Mouse (Mus musculus) limb, embryonic 15.5 days (tissue): ENCODE results near the gene Trim56. TPM values are rescaled to one million over a fixed set of nuclear protein-coding genes. Genes with fewer than 3 reads are reported as not detected.

ENCODE experiments used
- ATAC-seq: fragments of 200-750 bp; cut with Nextera tagmentation; 2 replicates; pipeline ENCODE4 v1.8.0; 2017; ENCODE audit warnings: low read depth, moderate TSS enrichment; ENCODE audit not compliant: insufficient number of reproducible peaks, low FRiP score, low TSS enrichment
- H3K27ac ChIP-seq: fragments of 300-500 bp; sonication (generic); 2 replicates; pipeline ENCODE4 v1.5.1; 2015; ENCODE audit warnings: moderate library complexity, mild to moderate bottlenecking, inconsistent platforms
- H3K27me3 ChIP-seq: fragments of 300-500 bp; sonication (generic); 2 replicates; pipeline ENCODE4 v1.6.1; 2015; ENCODE audit warnings: inconsistent platforms
- H3K36me3 ChIP-seq: fragments of 300-500 bp; sonication (generic); 2 replicates; pipeline ENCODE4 v1.6.1; 2015; ENCODE audit warnings: inconsistent platforms
- H3K4me1 ChIP-seq: fragments of 300-500 bp; sonication (generic); 2 replicates; pipeline ENCODE4 v1.6.1; 2015; ENCODE audit warnings: inconsistent platforms
- H3K4me2 ChIP-seq: fragments of 300-500 bp; sonication (generic); 2 replicates; pipeline ENCODE4 v1.6.1; 2015; ENCODE audit warnings: mild to moderate bottlenecking, inconsistent platforms
- H3K4me3 ChIP-seq: fragments of 300-500 bp; sonication (generic); 2 replicates; pipeline ENCODE4 v1.5.1; 2015; ENCODE audit warnings: mild to moderate bottlenecking, inconsistent platforms
- H3K9ac ChIP-seq: fragments of 300-500 bp; sonication (generic); 2 replicates; pipeline ENCODE4 v1.6.1; 2015; ENCODE audit warnings: inconsistent platforms
- H3K9me3 ChIP-seq: fragments of 300-500 bp; sonication (generic); 2 replicates; pipeline ENCODE4 v1.6.1; 2016; ENCODE audit warnings: inconsistent platforms
- WGBS: fragments of 180-500 bp; shearing (Covaris S2); methylation state at CpG from one replicate; pipeline ENCODE4 v1.1.7; 2015; 5-methylcytosine and 5-hydroxymethylcytosine counted together
- polyA plus RNA-seq: library from polyadenylated mRNA; unstranded; fragments of >200 nt; fragmentation: Nextera tagmentation; extraction: Ambion mirVana; gene quantifications from 2 replicates; pipeline ENCODE4 v1.2.1, GENCODE M21; 2015

Trim56 gene
- polyA plus RNA-seq, 1 experiment from 2014 or later: 7.6 TPM

DNA sequence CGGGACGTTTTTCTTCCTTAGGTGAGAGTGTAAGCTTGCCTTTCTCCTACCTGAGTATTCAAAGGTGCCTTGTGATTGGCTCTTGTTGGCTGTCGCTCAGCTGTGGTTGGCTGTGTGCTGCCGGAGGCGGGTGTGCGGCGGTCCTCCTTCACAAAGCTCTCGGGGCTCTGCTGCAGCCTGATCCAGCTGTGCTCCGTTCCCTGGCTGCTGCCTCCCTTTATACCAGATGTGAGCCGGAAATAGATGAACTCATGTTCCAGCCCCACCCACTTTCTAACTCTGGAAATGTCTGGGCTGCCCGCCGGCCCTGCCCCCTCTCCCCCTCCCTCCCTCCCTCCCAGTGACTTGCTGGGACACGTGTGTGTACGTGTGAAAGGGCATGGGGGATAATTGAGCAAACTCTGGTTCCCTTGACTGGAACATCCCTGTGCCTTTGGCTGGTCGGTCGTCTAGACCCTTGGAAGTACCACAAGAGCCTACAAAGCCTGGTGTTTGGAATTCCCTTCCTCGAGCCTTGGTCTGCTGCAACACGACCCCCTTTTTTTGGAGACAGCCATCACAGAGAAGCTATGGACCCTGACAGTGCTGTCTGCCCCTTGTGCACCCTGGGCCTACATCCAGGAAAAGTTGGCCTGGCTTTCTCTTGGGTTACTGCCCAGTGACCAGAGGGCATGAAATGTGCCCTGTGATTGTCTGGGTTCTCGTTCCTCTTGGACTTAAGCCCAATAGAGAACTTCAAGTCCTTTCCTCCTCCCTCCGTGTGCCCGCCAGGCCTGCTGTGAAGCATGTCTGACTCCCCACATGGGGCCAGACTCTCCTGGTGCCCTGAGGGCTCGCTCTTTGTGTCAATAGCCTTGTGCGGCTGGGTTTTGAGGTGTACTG, 43.7 kb downstream of the Trim56 start, which contains the start of gene Serpine1:
Gene Serpine1 (minus strand): TSS at position 190 of the 882 bp plus-strand sequence.
- WGBS: 11% methylated on average over 23 of the region's 23 CpGs
- ATAC-seq: peak; percentile 88
- Histone ChIP-seq H3K4me2 (peak within 1 kb of the TSS; percentile 52), H3K9me3 (no peaks in the 10 kb centered on the region), H3K4me1 (peaks cover 17% of the 10 kb centered on the region), H3K36me3 (no peaks in the 10 kb centered on the region), H3K9ac (no peak within 1 kb of the TSS), H3K4me3 (peak within 1 kb of the TSS; percentile 30), H3K27me3 (no peaks in the 10 kb centered on the region), H3K27ac (peak within 1 kb of the TSS; percentile 82)

DNA sequence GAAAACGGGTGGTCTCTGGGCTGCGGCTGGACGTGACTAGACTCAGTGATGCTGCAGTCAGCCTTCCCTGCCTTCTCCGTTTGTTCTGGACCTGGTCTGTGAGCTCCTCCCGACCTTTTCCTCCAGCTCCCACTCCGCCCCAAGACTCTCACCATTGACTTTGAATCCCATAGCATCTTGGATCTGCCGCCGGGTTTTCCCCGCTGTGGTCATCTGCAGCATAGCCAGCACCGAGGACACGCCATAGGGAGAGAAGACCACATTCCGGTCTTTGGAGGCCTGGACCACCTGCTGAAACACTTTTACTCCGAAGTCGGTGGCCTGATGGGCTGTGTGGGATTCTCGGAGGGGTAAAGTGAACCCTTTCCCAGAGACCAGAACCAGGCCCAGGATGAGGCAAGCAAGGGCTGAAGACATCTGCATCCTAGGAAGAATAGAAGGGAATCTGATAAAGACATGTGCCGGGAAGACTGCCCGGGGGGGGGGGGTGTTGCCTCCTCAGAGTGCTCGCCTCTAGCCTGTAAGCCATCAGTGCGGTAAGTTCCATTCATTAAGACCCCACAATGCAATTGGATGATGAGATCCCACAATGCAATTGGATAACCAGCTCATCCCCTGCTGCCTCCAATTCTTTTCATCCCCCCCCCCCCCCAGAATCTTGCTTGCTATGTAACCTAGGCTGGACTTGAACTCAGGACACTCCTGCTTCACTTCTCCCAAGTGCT, 45.0 kb downstream of the Trim56 start:
- 87% methylated on average over 19 of the region's 19 CpGs for WGBS
- no peak overlapping the region for H3K9ac ChIP-seq
- H3K36me3 ChIP-seq: no peaks in the 10 kb centered on the region
- no peak overlapping the region for H3K4me3 ChIP-seq
- no peak for ATAC-seq
- no peak overlapping the region for H3K27ac ChIP-seq
- peaks cover 17% of the 10 kb centered on the region for H3K4me1 ChIP-seq
- no peaks in the 10 kb centered on the region for H3K9me3 ChIP-seq
- no peaks in the 10 kb centered on the region for H3K27me3 ChIP-seq
- no peak overlapping the region for H3K4me2 ChIP-seq

DNA sequence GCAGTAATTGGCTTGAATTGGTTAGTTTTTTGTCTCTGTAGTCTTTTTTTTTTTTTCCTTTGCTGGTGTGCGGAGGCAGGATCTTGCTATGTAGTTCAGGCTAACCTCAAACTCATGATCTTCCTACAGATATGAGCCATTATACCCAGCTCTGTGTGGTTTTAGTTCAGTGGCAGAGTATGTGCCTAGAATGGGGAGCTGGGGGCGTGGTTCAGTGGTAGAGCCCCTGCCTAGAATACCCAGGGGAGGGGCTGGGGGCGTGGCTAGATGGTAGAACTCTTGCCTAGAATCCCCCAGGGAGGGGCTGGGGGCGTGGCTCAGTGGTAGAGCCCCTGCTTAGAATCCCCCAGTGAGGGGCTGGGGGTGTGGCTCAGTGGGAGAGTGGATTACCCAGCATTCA, 47.3 kb downstream of the Trim56 start:
- H3K4me2 ChIP-seq: no peak overlapping the region
- H3K27me3 ChIP-seq: no peaks in the 10 kb centered on the region
- no peak overlapping the region for H3K27ac ChIP-seq
- ATAC-seq: no peak
- WGBS: 77% methylated on average over 4 of the region's 4 CpGs
- H3K9ac ChIP-seq: no peak overlapping the region
- no peaks in the 10 kb centered on the region for H3K9me3 ChIP-seq
- no peaks in the 10 kb centered on the region for H3K36me3 ChIP-seq
- H3K4me3 ChIP-seq: no peak overlapping the region
- peaks cover 12% of the 10 kb centered on the region for H3K4me1 ChIP-seq

DNA sequence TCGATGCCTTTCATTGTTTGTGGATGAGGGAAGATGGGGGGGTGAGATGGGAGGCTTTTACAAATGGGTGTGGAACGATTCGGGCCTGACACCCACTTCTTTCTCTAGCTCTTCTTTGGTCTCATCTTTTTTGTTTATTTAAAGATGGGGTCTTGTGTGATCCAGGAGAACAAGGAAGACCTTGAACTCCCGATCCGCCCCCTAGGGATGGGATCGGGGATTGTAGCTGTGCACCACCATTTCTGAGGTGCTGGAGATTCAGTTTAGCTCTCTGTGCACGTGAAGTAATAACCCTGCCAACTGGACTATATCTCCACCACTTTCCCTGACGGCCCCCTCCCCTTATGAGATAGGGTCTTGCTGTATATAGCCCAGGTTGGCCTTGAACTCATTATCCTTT, 50.1 kb downstream of the Trim56 start:
- H3K4me2 ChIP-seq: no peak overlapping the region
- H3K9me3 ChIP-seq: no peaks in the 10 kb centered on the region
- no peaks in the 10 kb centered on the region for H3K27me3 ChIP-seq
- 72% methylated on average over 8 of the region's 8 CpGs for WGBS
- no peaks in the 10 kb centered on the region for H3K4me1 ChIP-seq
- ATAC-seq: no peak
- no peak overlapping the region for H3K9ac ChIP-seq
- no peak overlapping the region for H3K4me3 ChIP-seq
- no peak overlapping the region for H3K27ac ChIP-seq
- no peaks in the 10 kb centered on the region for H3K36me3 ChIP-seq

DNA sequence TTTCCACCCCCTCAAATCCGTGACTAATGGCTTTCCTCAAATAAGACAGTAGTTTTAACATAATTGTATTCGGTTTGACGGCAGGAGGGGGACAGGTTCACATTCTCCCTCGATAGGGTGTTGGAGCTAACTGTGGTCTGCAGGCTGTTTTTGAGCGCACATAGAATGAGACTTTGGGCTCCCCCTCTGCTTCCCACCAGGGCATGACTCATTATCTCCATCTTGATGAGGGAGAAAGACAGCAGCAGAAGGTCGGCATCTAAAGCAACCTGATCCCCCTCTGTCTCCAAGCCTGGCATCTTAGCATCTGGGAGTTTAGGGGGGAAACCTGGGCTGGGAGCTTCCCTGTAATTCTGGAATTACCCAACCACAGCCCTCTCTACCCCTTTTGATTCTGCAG, 50.6 kb downstream of the Trim56 start:
- Histone ChIP-seq H3K36me3 (no peaks in the 10 kb centered on the region), H3K27ac (no peak overlapping the region), H3K9ac (no peak overlapping the region), H3K27me3 (no peaks in the 10 kb centered on the region), H3K4me2 (no peak overlapping the region), H3K4me3 (no peak overlapping the region), H3K4me1 (no peaks in the 10 kb centered on the region), H3K9me3 (no peaks in the 10 kb centered on the region)
- ATAC-seq: no peak
- 64% methylated on average over 6 of the region's 6 CpGs for WGBS

DNA sequence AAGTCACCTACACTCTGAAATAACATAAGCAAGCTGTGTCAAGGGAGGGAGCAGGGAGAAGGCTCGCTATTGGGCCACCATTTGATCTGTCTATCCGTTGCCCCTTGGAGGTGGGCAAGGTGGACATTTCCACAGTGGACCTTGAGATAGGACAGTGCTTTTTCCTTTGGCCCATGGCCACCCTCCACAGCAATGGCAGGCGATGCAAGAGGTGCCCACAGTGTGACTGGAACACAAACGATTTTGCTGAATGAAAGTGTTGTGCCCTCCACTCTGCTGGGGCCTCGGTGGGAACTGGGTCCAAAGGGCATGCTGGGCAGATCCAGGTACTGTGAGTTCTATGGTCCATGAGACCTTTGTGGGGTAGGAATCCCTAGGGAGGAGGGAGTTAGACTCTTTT, 53.4 kb downstream of the Trim56 start:
- no peaks in the 10 kb centered on the region for H3K4me1 ChIP-seq
- H3K27me3 ChIP-seq: no peaks in the 10 kb centered on the region
- H3K4me3 ChIP-seq: no peak overlapping the region
- WGBS: 84% methylated on average over 5 of the region's 5 CpGs
- H3K36me3 ChIP-seq: no peaks in the 10 kb centered on the region
- no peak overlapping the region for H3K9ac ChIP-seq
- no peaks in the 10 kb centered on the region for H3K9me3 ChIP-seq
- no peak for ATAC-seq
- H3K4me2 ChIP-seq: no peak overlapping the region
- no peak overlapping the region for H3K27ac ChIP-seq

DNA sequence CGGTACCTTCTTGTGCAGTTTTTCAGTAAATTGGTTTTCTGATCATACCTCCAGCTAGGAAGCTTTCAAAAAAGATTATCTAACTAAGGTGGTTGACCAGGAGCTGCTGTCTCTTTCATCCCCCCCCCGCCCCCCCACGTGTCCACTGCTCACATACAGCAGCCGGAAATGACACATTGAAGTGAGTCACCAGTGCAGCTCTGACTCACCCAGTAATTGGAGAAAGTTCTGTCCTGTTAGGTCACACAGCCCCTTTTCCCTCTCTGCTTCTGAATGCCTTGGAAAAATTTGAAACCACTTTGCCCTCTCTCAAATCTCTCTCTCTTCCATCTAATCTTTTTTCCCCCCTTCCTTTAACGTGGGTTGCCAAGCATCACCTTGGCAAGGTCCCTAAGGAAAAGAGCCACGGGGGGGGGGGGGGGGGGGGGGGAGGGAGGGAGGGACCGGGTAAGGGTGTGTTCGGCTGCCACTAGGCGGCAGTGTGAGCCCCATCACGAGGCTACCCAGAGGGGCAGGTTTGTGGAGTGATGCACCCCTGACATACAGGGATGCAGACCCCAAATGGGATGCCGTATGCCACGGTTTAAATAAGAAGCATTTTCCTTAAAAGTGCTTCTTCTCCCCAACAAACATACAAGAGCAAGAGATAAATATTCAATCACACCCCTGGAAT, 54.1 kb downstream of the Trim56 start:
- Histone ChIP-seq H3K36me3 (no peaks in the 10 kb centered on the region), H3K27me3 (no peaks in the 10 kb centered on the region), H3K4me2 (no peak overlapping the region), H3K27ac (no peak overlapping the region), H3K9ac (no peak overlapping the region), H3K4me1 (no peaks in the 10 kb centered on the region), H3K9me3 (no peaks in the 10 kb centered on the region), H3K4me3 (no peak overlapping the region)
- 25% methylated on average over 11 of the region's 12 CpGs for WGBS
- no peak for ATAC-seq

Other genes with a start within 250 kb of the Trim56 start
- 112 and 115 TPM in 2 replicates for gene Col26a1, start 233.0 kb downstream of the Trim56 start, polyA plus RNA-seq
- gene Ift22, start 208.1 kb downstream of the Trim56 start, polyA plus RNA-seq: 56.2 and 60.5 TPM in 2 replicates
- gene Fis1, start 162.9 kb downstream of the Trim56 start, polyA plus RNA-seq: 228 and 240 TPM in 2 replicates
- gene Cldn15, start 149.6 kb downstream of the Trim56 start, polyA plus RNA-seq: 0.15 and 1.0 TPM in 2 replicates
- gene Plod3, start 129.2 kb downstream of the Trim56 start, polyA plus RNA-seq: 61.4 and 73.5 TPM in 2 replicates
- gene Znhit1, start 128.2 kb downstream of the Trim56 start, polyA plus RNA-seq: 96.7 and 106 TPM in 2 replicates
- gene Vgf, start 89.8 kb downstream of the Trim56 start, polyA plus RNA-seq: 0.06 and 0.09 TPM in 2 replicates
- gene Ap1s1, start 70.1 kb downstream of the Trim56 start, polyA plus RNA-seq: 161 and 178 TPM in 2 replicates
- gene Serpine1, start 43.9 kb downstream of the Trim56 start, polyA plus RNA-seq: 0.52 and 0.65 TPM in 2 replicates
- not detected in 2 replicates for gene Muc3, start 33.1 kb upstream of the Trim56 start, polyA plus RNA-seq
- 0.08 and 0.12 TPM in 2 replicates for gene Muc3a, start 96.2 kb upstream of the Trim56 start, polyA plus RNA-seq
- 11.3 and 25.3 TPM in 2 replicates for gene Ache, start 171.3 kb upstream of the Trim56 start, polyA plus RNA-seq
- 6.7 and 11.3 TPM in 2 replicates for gene Ufsp1, start 178.4 kb upstream of the Trim56 start, polyA plus RNA-seq
- gene Srrt, start 191.5 kb upstream of the Trim56 start, polyA plus RNA-seq: 113 and 117 TPM in 2 replicates
- 109 and 110 TPM in 2 replicates for gene Trip6, start 198.2 kb upstream of the Trim56 start, polyA plus RNA-seq
- 13.9 and 14.4 TPM in 2 replicates for gene Slc12a9, start 217.4 kb upstream of the Trim56 start, polyA plus RNA-seq
- 61.1 and 68.6 TPM in 2 replicates for gene Ephb4, start 233.9 kb upstream of the Trim56 start, polyA plus RNA-seq